Comparison of ENCODE assay signal across 8 mouse cellular contexts in genomic region chr4:155704721-155705591, GRCm38 (mm10). TPM values are rescaled to one million over a fixed set of nuclear protein-coding genes. Genes with fewer than 3 reads are reported as not detected.
A peak's percentile ranks its signal among the peaks of the same experiment; 100 is the strongest.
DNase-seq lines count a peak whose midpoint lies in the region; ATAC-seq lines count a peak whose summit lies in the region.

Gene Ssu72, plus strand, starts transcription at chr4:155704800.

- H3K4me2 ChIP-seq in hindbrain, embryonic 15.5 days = peak within 1 kb of the TSS; percentile 97

- no peaks in the 10 kb centered on the region for H3K9me3 ChIP-seq in hindbrain, embryonic 15.5 days

- H3K9ac ChIP-seq in hindbrain, embryonic 15.5 days = peak within 1 kb of the TSS; percentile 94

- DNase-seq in R1 (ENCODE audit: low read depth, low spot score) = peak; percentile 97
- DNase-seq in cerebellum, postnatal 25 days = peak; percentile 96 to 98
- DNase-seq in frontal cortex, postnatal 36 days (ENCODE audit: low spot score in 2 of 2) = peak; percentile 95
- DNase-seq in left cerebral cortex, adult 11 months (ENCODE audit: low spot score) = peak; percentile 89
- peak; percentile 95 to 96 for DNase-seq in lung, postnatal 4 days
- peak; percentile 89 for DNase-seq in retina, postnatal 7 days (ENCODE audit: low read depth, low spot score)
- DNase-seq in urinary bladder, adult 2 months (ENCODE audit: low spot score) = peak; percentile 97

- H3K27me3 ChIP-seq in hindbrain, embryonic 15.5 days = no peaks in the 10 kb centered on the region

- H3K36me3 ChIP-seq in hindbrain, embryonic 15.5 days = no peaks in the 10 kb centered on the region

- WGBS in hindbrain, embryonic 15.5 days = under 1% methylated on average over 82 of the region's 83 CpGs

- H3K27ac ChIP-seq in hindbrain, embryonic 15.5 days (replicated peaks) = peak within 1 kb of the TSS; percentile 89

- ATAC-seq in hindbrain, embryonic 15.5 days (ENCODE audit: low FRiP score, low read depth) = peak; percentile 96

- H3K4me3 ChIP-seq in hindbrain, embryonic 15.5 days = peak within 1 kb of the TSS; percentile 97

- H3K4me1 ChIP-seq in hindbrain, embryonic 15.5 days (replicated peaks) = peaks cover 26% of the 10 kb centered on the region

RNA-seq across cellular contexts. Expression of gene Ssu72, which starts in this region (rescaled TPM):
- 160 and 166 TPM in 2 replicates for polyA plus RNA-seq in hindbrain, embryonic 15.5 days (2015; fragmentation: Nextera tagmentation; extraction: Ambion mirVana)
- polyA plus RNA-seq in urinary bladder, adult 2 months (2012; rRNA removed) = 119 and 148 TPM in 2 replicates

Comparison
In these comparisons a context has a peak if more than half of its experiments do, and no peak if none do; other contexts are left out.
1. Peak in every context shown above with its lines: DNase-seq, ATAC-seq, H3K4me3 ChIP-seq and H3K27ac ChIP-seq.